Mouse (Mus musculus) intestine, embryonic 16.5 days (tissue): ENCODE measurements at regions not wholly inside any gene's neighbourhood (a gene's known extent, or its start where the extent isn't known, plus 50 kb on each side); places are given as distances from the start of the nearest gene placed in this dataset.
A peak's percentile ranks its signal among the peaks of the same experiment; 100 is the strongest.

ENCODE experiments used
- ATAC-seq: fragments of 200-750 bp; cut with Nextera tagmentation; 2 replicates; pipeline ENCODE4 v1.8.0; 2017; ENCODE audit warnings: moderate TSS enrichment, moderate library complexity
- H3K27ac ChIP-seq: fragments of 300-500 bp; sonication (generic); 2 replicates; pipeline ENCODE4 v1.5.1; 2014; ENCODE audit warnings: mild to moderate bottlenecking, low read length
- H3K27me3 ChIP-seq: fragments of 300-500 bp; sonication (generic); replicated peaks from 2 replicates; pipeline ENCODE4 v1.6.1; 2014; ENCODE audit warnings: low read length, control low read depth, mixed read lengths; ENCODE audit not compliant: control insufficient read depth, insufficient read depth
- H3K36me3 ChIP-seq: fragments of 300-500 bp; sonication (generic); 2 replicates; pipeline ENCODE4 v1.6.1; 2014; ENCODE audit warnings: low read length, control low read depth; ENCODE audit not compliant: control insufficient read depth, insufficient read depth
- H3K4me1 ChIP-seq: fragments of 300-500 bp; sonication (generic); 2 replicates; pipeline ENCODE4 v1.6.1; 2014; ENCODE audit warnings: low read length, control low read depth, mixed read lengths; ENCODE audit not compliant: control insufficient read depth, insufficient read depth
- H3K4me2 ChIP-seq: fragments of 300-500 bp; sonication (generic); 2 replicates; pipeline ENCODE4 v1.6.1; 2014; ENCODE audit warnings: low read depth, low read length, control low read depth
- H3K4me3 ChIP-seq: fragments of 300-500 bp; sonication (generic); 2 replicates; pipeline ENCODE4 v1.5.1; 2014; ENCODE audit warnings: mild to moderate bottlenecking, low read length
- H3K9ac ChIP-seq: fragments of 300-500 bp; sonication (generic); 2 replicates; pipeline ENCODE4 v1.6.1; 2014; ENCODE audit warnings: low read depth, low read length
- H3K9me3 ChIP-seq: fragments of 300-500 bp; sonication (generic); 2 replicates; pipeline ENCODE4 v1.6.1; 2016; ENCODE audit warnings: low read length, control low read depth; ENCODE audit not compliant: control insufficient read depth
- WGBS: fragments of 180-500 bp; shearing (Covaris S2); extraction: QIAGEN DNeasy Blood & Tissue Kit; methylation state at CpG from one replicate; pipeline ENCODE4 v1.1.7; 2014; 5-methylcytosine and 5-hydroxymethylcytosine counted together

- Histone ChIP-seq H3K9ac (no peak overlapping the region), H3K36me3 (no peaks in the 10 kb centered on the region), H3K9me3 (no peaks in the 10 kb centered on the region), H3K27ac (no peak overlapping the region), H3K27me3 (no peaks in the 10 kb centered on the region), H3K4me3 (no peak overlapping the region), H3K4me2 (no peak overlapping the region), H3K4me1 (no peaks in the 10 kb centered on the region)
- ATAC-seq, result no peak
- 60% methylated on average over 6 of the region's 6 CpGs for WGBS
These were observed 141.6 kb downstream of the Dll1 start for GRCm38 (mm10) chr17:15235041-15235440.

- no peak overlapping the region for H3K27ac ChIP-seq
- H3K9me3 ChIP-seq, result no peaks in the 10 kb centered on the region
- H3K27me3 ChIP-seq, result no peaks in the 10 kb centered on the region
- H3K4me2 ChIP-seq, result no peak overlapping the region
- no peak overlapping the region for H3K4me3 ChIP-seq
- 52% methylated on average over 5 of the region's 5 CpGs for WGBS
- ATAC-seq, result no peak
- no peak overlapping the region for H3K9ac ChIP-seq
- no peaks in the 10 kb centered on the region for H3K36me3 ChIP-seq
- no peaks in the 10 kb centered on the region for H3K4me1 ChIP-seq
These were observed 145.5 kb downstream of the Dll1 start for GRCm38 (mm10) chr17:15231175-15231574.

- ATAC-seq, result no peak
- Histone ChIP-seq H3K9me3 (no peaks in the 10 kb centered on the region), H3K36me3 (no peaks in the 10 kb centered on the region), H3K27me3 (no peaks in the 10 kb centered on the region), H3K27ac (no peak overlapping the region), H3K4me3 (no peak overlapping the region), H3K4me1 (no peaks in the 10 kb centered on the region), H3K9ac (no peak overlapping the region), H3K4me2 (no peak overlapping the region)
- 76% methylated on average over 6 of the region's 6 CpGs for WGBS
These were observed 147.5 kb downstream of the Dll1 start for GRCm38 (mm10) chr17:15229159-15229558.

DNA sequence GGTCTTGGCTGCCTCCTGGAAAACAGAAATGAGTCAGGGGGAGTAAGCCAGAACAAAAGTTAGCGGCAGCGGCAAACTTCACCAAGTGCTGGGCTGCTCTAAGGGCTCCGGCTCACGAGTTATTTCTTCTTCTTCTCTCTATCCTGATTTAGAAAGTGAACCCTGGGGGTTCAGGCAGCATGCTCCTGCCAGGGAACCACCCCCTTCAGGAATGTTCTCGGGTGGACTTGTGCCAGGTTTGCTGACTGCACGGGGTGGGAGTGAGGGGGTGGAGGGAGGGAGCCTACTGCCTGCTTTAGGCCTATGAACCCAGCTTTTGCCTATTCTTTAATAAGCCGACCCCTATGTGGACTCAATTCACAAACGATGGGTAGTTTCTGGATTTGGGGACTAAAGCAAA is 148.6 kb downstream of the Dll1 start:
- Histone ChIP-seq H3K36me3 (no peaks in the 10 kb centered on the region), H3K4me3 (no peak overlapping the region), H3K9me3 (no peaks in the 10 kb centered on the region), H3K4me1 (no peaks in the 10 kb centered on the region), H3K4me2 (no peak overlapping the region), H3K27me3 (no peaks in the 10 kb centered on the region), H3K27ac (no peak overlapping the region), H3K9ac (no peak overlapping the region)
- 77% methylated on average over 8 of the region's 8 CpGs for WGBS
- ATAC-seq, result no peak

DNA sequence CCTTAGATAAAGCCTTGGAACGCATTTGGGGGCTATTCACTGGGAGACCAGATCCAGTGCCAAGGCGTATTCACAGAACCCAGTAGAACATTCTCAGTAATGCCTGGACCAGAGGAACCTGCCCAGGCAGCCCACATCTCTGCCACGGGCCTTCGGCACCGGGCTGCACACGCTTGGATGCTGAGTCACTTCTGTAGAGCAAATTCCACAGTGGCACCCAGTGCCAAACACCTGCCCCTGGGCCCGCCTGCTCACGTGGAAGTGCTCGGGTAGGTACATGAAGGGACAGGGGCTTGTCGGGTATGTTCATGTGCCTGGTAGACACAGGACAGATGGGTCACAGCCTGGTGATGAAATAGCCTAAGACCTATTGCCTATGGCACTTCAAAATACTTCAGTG is 152.8 kb downstream of the Dll1 start:
- no peak overlapping the region for H3K9ac ChIP-seq
- no peak overlapping the region for H3K27ac ChIP-seq
- 92% methylated on average over 10 of the region's 10 CpGs for WGBS
- no peaks in the 10 kb centered on the region for H3K4me1 ChIP-seq
- H3K4me2 ChIP-seq, result no peak overlapping the region
- no peaks in the 10 kb centered on the region for H3K27me3 ChIP-seq
- H3K4me3 ChIP-seq, result no peak overlapping the region
- ATAC-seq, result no peak
- H3K36me3 ChIP-seq, result no peaks in the 10 kb centered on the region
- H3K9me3 ChIP-seq, result no peaks in the 10 kb centered on the region

DNA sequence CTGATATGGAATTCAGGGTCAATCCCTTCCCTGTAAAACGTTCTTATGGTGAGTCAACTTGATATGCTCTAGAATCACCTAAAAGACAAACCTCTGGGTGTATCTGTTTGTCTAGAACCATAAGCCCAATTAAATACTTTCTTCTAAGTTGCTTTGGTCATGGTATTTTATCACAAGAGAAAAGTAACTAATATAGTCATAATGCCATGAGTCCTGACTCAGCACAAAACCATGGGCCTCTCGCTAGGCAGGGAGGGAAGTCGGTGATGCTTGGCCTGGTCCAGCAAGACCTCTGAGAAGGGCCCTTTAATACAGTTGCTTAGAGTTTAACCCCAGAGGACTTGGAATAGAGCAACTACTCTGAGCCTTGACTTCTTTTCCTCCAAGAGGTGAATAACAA is 153.7 kb downstream of the Dll1 start:
- WGBS, result 75% methylated on average over 3 of the region's 3 CpGs

GRCm38 (mm10) chr17:15214157-15214685 is 162.5 kb downstream of the Dll1 start:
- H3K4me2 ChIP-seq, result no peak overlapping the region
- H3K4me3 ChIP-seq, result no peak overlapping the region
- 77% methylated on average over 1 of the region's 1 CpGs for WGBS
- no peaks in the 10 kb centered on the region for H3K9me3 ChIP-seq
- no peak for ATAC-seq
- H3K27me3 ChIP-seq, result no peaks in the 10 kb centered on the region
- no peaks in the 10 kb centered on the region for H3K4me1 ChIP-seq
- no peak overlapping the region for H3K9ac ChIP-seq
- H3K27ac ChIP-seq, result no peak overlapping the region
- no peaks in the 10 kb centered on the region for H3K36me3 ChIP-seq

More for the DNA sequence above, 153.7 kb downstream of the Dll1 start:
- Histone ChIP-seq H3K4me3 (no peak overlapping the region), H3K4me1 (no peaks in the 10 kb centered on the region), H3K4me2 (no peak overlapping the region), H3K9ac (no peak overlapping the region), H3K9me3 (no peaks in the 10 kb centered on the region), H3K27me3 (no peaks in the 10 kb centered on the region), H3K36me3 (no peaks in the 10 kb centered on the region), H3K27ac (no peak overlapping the region)
- ATAC-seq, result no peak

- WGBS, result 54% methylated on average over 3 of the region's 3 CpGs
- no peak overlapping the region for H3K4me3 ChIP-seq
- H3K27ac ChIP-seq, result no peak overlapping the region
- ATAC-seq, result no peak
- no peak overlapping the region for H3K9ac ChIP-seq
- H3K27me3 ChIP-seq, result no peaks in the 10 kb centered on the region
- H3K9me3 ChIP-seq, result no peaks in the 10 kb centered on the region
- H3K4me1 ChIP-seq, result peaks cover 16% of the 10 kb centered on the region
- no peaks in the 10 kb centered on the region for H3K36me3 ChIP-seq
- no peak overlapping the region for H3K4me2 ChIP-seq
These were observed 167.5 kb upstream of the Gm3448 start for GRCm38 (mm10) chr17:15208808-15209173.

- ATAC-seq, result peak; percentile 50
- H3K4me3 ChIP-seq, result peak overlapping the region; percentile 4; the same call in 1 of the 2 replicates
- H3K27me3 ChIP-seq, result no peaks in the 10 kb centered on the region
- H3K36me3 ChIP-seq, result no peaks in the 10 kb centered on the region
- H3K9ac ChIP-seq, result no peak overlapping the region; the same call in 1 of the 2 replicates
- H3K4me1 ChIP-seq, result peaks cover 16% of the 10 kb centered on the region
- H3K9me3 ChIP-seq, result no peaks in the 10 kb centered on the region
- H3K27ac ChIP-seq, result no peak overlapping the region
- WGBS, result 14% methylated on average over 19 of the region's 19 CpGs
- H3K4me2 ChIP-seq, result peak overlapping the region; percentile 40
These were observed 166.9 kb upstream of the Gm3448 start for GRCm38 (mm10) chr17:15208030-15208807.
